Mouse (Mus musculus): Measurements from ENCODE around the gene Rab40c. TPM values are rescaled to one million over a fixed set of nuclear protein-coding genes. Genes with fewer than 3 reads are reported as not detected.

Rab40c gene
- 70.0 and 74.6 TPM in 2 replicates for polyA plus RNA-seq (2012; rRNA removed)

- DNase-seq = no peak
- under 1% methylated on average over 66 of the region's 78 CpGs for WGBS
- TF ChIP-seq CTCF (IDR thresholded peaks at IDR 0.05; ENCODE audit: borderline replicate concordance, insufficient read depth, low read depth, low read length) (no peak), POLR2A (IDR thresholded peaks at IDR 0.05; ENCODE audit: borderline replicate concordance, insufficient read depth, low read length) (no peak)
Measured at GRCm38 (mm10) chr17:25919144-25919785, at the start of gene Rab40c. Rab40c (minus strand) TSS chr17:25919727.

GRCm38 (mm10) chr17:25968176-25968575 is 48.6 kb upstream of the Rab40c start:
- TF ChIP-seq CTCF (IDR thresholded peaks at IDR 0.05; ENCODE audit: borderline replicate concordance, insufficient read depth, low read depth, low read length) (no peak), POLR2A (IDR thresholded peaks at IDR 0.05; ENCODE audit: borderline replicate concordance, insufficient read depth, low read length) (no peak)
- 58% methylated on average over 1 of the region's 1 CpGs for WGBS
- H3K4me1 ChIP-seq (ENCODE audit: control insufficient read depth, insufficient read depth, low read length) = peaks cover 54% of the 10 kb centered on the region
- no peak overlapping the region for H3K4me3 ChIP-seq (replicated peaks; ENCODE audit: insufficient read depth, low read depth, low read length)
- no peaks in the 10 kb centered on the region for H3K27me3 ChIP-seq (ENCODE audit: control insufficient read depth, insufficient read depth, low read length)
- H3K27ac ChIP-seq (ENCODE audit: insufficient read depth, low read length) = peak overlapping the region; percentile 40
- DNase-seq = no peak

More at GRCm38 (mm10) chr17:25919144-25919785, at the start of gene Rab40c:
- Histone ChIP-seq H3K4me3 (replicated peaks; ENCODE audit: insufficient read depth, low read depth, low read length) (peak within 1 kb of the TSS; percentile 90), H3K4me1 (ENCODE audit: control insufficient read depth, insufficient read depth, low read length) (peaks cover 17% of the 10 kb centered on the region), H3K27me3 (ENCODE audit: control insufficient read depth, insufficient read depth, low read length) (no peaks in the 10 kb centered on the region), H3K27ac (ENCODE audit: insufficient read depth, low read length) (peak within 1 kb of the TSS; percentile 85)

- Histone ChIP-seq H3K4me3 (replicated peaks; ENCODE audit: insufficient read depth, low read depth, low read length) (no peak overlapping the region), H3K27me3 (ENCODE audit: control insufficient read depth, insufficient read depth, low read length) (no peaks in the 10 kb centered on the region), H3K4me1 (ENCODE audit: control insufficient read depth, insufficient read depth, low read length) (peaks cover 59% of the 10 kb centered on the region), H3K27ac (ENCODE audit: insufficient read depth, low read length) (peak overlapping the region; percentile 72)
- WGBS = 13% methylated on average over 3 of the region's 3 CpGs
- TF ChIP-seq POLR2A (IDR thresholded peaks at IDR 0.05; ENCODE audit: borderline replicate concordance, insufficient read depth, low read length) (no peak), CTCF (IDR thresholded peaks at IDR 0.05; ENCODE audit: borderline replicate concordance, insufficient read depth, low read depth, low read length) (no peak)
- peak in 1 of 2 experiments; percentile 77 for DNase-seq
Measured at GRCm38 (mm10) chr17:25967652-25968051, 48.1 kb upstream of the Rab40c start.

- H3K4me3 ChIP-seq (replicated peaks; ENCODE audit: insufficient read depth, low read depth, low read length) = no peak overlapping the region
- no peaks in the 10 kb centered on the region for H3K27me3 ChIP-seq (ENCODE audit: control insufficient read depth, insufficient read depth, low read length)
- 12% methylated on average over 7 of the region's 7 CpGs for WGBS
- peaks cover 62% of the 10 kb centered on the region for H3K4me1 ChIP-seq (ENCODE audit: control insufficient read depth, insufficient read depth, low read length)
- DNase-seq = peak; percentile 61 to 71
- no peak for TF ChIP-seq CTCF (IDR thresholded peaks at IDR 0.05; ENCODE audit: borderline replicate concordance, insufficient read depth, low read depth, low read length)
- TF ChIP-seq POLR2A (IDR thresholded peaks at IDR 0.05; ENCODE audit: borderline replicate concordance, insufficient read depth, low read length) = 0 out of 2 replicates have a peak, but pooled peaks have one; percentile 14
- peak overlapping the region; percentile 10 for H3K27ac ChIP-seq (ENCODE audit: insufficient read depth, low read length)
Measured at GRCm38 (mm10) chr17:25964271-25964670, 44.7 kb upstream of the Rab40c start.

DNA sequence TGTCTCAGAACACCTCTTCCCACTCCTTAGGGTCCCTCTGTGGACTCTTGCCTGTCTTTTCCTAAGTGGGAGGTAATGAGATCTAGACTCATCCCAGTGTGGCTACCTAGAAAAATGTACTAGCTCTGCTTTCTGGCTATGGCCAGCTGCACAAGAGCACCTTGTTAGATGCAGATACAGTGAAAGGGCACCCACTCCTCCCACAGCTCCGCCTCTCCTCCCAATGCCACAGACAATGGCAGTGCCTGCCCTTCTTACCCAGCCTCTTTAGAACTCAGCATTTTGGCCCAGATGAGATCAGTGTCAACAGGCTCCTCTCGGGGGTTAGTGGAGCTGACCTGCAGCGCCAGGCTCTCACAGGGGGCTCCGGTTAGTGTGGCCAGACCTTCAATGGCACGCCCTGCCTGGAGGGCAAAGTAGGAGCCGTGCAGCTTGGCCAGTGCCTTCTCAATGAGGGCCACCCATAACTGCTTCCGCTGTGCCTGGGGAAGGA is 42.9 kb upstream of the Rab40c start:
- TF ChIP-seq CTCF (IDR thresholded peaks at IDR 0.05; ENCODE audit: borderline replicate concordance, insufficient read depth, low read depth, low read length) = no peak
- TF ChIP-seq POLR2A (IDR thresholded peaks at IDR 0.05; ENCODE audit: borderline replicate concordance, insufficient read depth, low read length) = no peak

DNA sequence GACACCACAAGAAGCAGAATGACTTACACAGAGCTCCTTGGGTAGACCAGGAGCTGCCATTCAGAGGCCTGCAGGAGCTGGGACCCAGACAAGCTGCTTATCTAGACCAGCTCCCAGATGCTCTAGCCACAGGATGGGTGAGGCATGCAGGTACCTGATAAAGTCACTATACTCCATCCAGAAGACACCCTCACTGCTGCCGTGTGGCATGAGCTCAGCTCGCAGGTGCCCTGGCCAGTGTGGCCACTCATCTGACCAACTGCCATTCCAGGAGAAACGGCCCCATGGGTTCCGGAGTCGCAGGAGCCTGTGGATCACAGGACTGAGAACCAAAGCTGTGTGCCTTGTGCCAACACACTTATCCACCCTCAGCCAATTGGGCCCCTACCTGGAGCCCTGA is 42.0 kb upstream of the Rab40c start:
- TF ChIP-seq POLR2A (IDR thresholded peaks at IDR 0.05; ENCODE audit: borderline replicate concordance, insufficient read depth, low read length) (no peak), CTCF (IDR thresholded peaks at IDR 0.05; ENCODE audit: borderline replicate concordance, insufficient read depth, low read depth, low read length) (no peak)
- peaks cover 71% of the 10 kb centered on the region for H3K4me1 ChIP-seq (ENCODE audit: control insufficient read depth, insufficient read depth, low read length)
- DNase-seq = no peak
- H3K27ac ChIP-seq (ENCODE audit: insufficient read depth, low read length) = no peak overlapping the region
- H3K27me3 ChIP-seq (ENCODE audit: control insufficient read depth, insufficient read depth, low read length) = no peaks in the 10 kb centered on the region
- WGBS = 91% methylated on average over 5 of the region's 5 CpGs
- H3K4me3 ChIP-seq (replicated peaks; ENCODE audit: insufficient read depth, low read depth, low read length) = no peak overlapping the region

More for the DNA sequence above, 42.9 kb upstream of the Rab40c start:
- peaks cover 70% of the 10 kb centered on the region for H3K4me1 ChIP-seq (ENCODE audit: control insufficient read depth, insufficient read depth, low read length)
- H3K4me3 ChIP-seq (replicated peaks; ENCODE audit: insufficient read depth, low read depth, low read length) = no peak overlapping the region
- no peaks in the 10 kb centered on the region for H3K27me3 ChIP-seq (ENCODE audit: control insufficient read depth, insufficient read depth, low read length)
- no peak overlapping the region for H3K27ac ChIP-seq (ENCODE audit: insufficient read depth, low read length)
- no peak for DNase-seq
- WGBS = 91% methylated on average over 7 of the region's 7 CpGs

- TF ChIP-seq POLR2A (IDR thresholded peaks at IDR 0.05; ENCODE audit: borderline replicate concordance, insufficient read depth, low read length) (no peak), CTCF (IDR thresholded peaks at IDR 0.05; ENCODE audit: borderline replicate concordance, insufficient read depth, low read depth, low read length) (no peak)
- WGBS = 74% methylated on average over 23 of the region's 23 CpGs
- Histone ChIP-seq H3K27me3 (ENCODE audit: control insufficient read depth, insufficient read depth, low read length) (no peaks in the 10 kb centered on the region), H3K27ac (ENCODE audit: insufficient read depth, low read length) (no peak overlapping the region), H3K4me3 (replicated peaks; ENCODE audit: insufficient read depth, low read depth, low read length) (no peak overlapping the region), H3K4me1 (ENCODE audit: control insufficient read depth, insufficient read depth, low read length) (peaks cover 76% of the 10 kb centered on the region)
- no peak for DNase-seq
Measured at GRCm38 (mm10) chr17:25959630-25960467, 40.3 kb upstream of the Rab40c start.
